Mouse (Mus musculus): Measurements from ENCODE around the gene Nrp2. TPM values are rescaled to one million over a fixed set of nuclear protein-coding genes. Genes with fewer than 3 reads are reported as not detected.

Nrp2 gene
- 10 to 100 TPM; 23.2 to 24.0 TPM for total RNA-seq (2021)
- long read RNA-seq, experiment 1, full-length matches to known transcripts = 9 of 15 reads
- long read RNA-seq, experiment 1, partial matches to known transcripts = 1 of 15 reads
- long read RNA-seq, experiment 1, other reads (novel, unspliced or antisense) = 5 of 15 reads
- long read RNA-seq, experiment 2, full-length matches to known transcripts = 9 of 12 reads
- long read RNA-seq, experiment 2, partial matches to known transcripts = 0 of 12 reads
- long read RNA-seq, experiment 2, other reads (novel, unspliced or antisense) = 3 of 12 reads

DNA sequence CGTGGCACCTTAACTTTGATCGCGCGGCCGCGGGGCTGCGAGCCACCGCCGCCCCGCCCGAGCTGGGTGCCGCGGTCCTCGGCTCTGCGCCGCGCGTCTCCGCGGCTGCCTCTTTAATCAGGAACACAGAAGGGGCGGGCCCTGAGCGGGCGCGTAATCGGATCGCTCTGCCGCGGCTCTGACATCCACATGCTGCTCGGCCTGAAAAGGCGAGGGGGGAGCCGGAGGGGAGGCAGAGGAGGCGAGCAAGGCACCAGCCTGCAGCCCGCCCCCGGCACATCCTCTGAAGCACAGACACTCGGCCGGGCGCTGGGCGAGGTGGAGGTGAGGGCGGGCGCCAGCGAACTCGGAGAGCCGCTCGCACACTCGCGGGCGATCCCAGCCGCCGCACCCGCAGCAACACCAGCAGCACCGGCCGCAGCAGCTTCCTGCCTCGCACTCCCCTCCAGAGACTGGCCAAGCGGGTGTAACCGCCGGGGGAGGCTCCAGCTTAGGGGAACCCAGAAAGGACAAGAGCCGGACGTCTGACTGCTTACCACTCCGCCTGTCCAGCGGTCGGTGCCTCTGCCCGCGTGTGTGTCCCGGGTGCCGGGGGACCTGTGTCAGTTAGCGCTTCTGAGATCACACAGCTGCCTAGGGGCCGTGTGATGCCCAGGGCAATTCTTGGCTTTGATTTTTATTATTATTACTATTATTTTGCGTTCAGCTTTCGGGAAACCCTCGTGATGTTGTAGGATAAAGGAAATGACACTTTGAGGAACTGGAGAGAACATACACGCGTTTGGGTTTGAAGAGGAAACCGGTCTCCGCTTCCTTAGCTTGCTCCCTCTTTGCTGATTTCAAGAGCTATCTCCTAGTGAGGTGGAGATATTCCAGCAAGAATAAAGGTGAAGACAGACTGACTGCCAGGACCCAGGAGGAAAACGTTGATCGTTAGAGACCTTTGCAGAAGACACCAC is at the start of gene Nrp2:
TSS of gene Nrp2 (plus strand) at position 128 of the 959 bp plus-strand sequence.
- DNase-seq (ENCODE audit: low spot score in 2 of 2) = peak; percentile 50 to 75

DNA sequence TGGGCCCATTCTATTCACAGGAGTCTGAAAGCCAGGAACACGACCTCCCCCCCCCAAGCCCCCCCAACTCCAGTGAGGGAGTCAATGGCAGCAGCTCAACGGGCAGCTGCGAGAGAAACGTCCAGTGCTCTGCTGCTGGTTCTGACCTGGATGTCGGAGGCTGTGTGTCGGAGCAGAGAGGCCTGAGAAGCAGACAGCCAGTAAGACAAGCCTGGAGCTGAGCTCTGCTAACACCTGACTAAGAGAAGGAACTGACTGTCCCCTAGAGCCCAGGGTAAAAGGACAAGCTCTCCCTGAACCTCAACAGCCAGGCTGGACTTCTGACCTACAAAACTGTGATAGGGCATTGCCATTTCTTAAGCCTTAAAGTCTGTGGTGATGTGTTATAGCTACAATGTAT is 48.6 kb upstream of the Nrp2 start:
- DNase-seq (ENCODE audit: low spot score in 2 of 2) = no peak

DNA sequence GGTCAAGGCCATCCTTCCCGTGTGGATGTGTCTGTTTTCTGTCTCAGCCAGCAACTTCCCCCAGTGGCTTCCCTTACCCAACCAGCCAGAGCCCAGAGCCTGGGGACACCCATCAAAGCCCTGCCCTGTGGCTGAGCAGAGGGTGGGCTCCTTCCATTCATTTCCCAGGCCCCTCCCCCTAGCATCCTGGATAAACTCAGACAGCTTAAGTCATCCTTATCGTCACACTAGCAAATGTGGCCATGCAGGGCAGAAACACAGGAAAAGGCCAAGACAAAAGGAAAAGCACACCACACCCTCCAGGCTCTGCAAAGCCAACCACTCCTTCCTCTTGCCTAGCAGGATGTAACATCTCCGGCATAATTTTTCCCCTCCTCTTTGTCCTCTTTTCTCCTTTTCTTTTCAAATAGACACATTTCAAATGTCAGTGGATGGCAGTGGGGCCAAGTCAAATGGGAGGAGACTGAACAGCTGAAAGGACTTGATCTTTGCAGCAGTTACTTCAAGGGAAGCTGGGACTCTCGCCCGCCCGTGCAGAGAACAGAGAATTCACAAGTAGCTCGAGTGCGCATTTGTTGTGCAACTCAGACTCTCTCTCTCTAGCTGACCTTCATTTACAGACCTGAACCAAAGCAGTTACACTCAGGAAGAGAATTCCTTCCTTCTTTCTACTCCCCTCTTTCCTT is 38.0 kb upstream of the Nrp2 start:
- DNase-seq (ENCODE audit: low spot score in 2 of 2) = no peak

DNA sequence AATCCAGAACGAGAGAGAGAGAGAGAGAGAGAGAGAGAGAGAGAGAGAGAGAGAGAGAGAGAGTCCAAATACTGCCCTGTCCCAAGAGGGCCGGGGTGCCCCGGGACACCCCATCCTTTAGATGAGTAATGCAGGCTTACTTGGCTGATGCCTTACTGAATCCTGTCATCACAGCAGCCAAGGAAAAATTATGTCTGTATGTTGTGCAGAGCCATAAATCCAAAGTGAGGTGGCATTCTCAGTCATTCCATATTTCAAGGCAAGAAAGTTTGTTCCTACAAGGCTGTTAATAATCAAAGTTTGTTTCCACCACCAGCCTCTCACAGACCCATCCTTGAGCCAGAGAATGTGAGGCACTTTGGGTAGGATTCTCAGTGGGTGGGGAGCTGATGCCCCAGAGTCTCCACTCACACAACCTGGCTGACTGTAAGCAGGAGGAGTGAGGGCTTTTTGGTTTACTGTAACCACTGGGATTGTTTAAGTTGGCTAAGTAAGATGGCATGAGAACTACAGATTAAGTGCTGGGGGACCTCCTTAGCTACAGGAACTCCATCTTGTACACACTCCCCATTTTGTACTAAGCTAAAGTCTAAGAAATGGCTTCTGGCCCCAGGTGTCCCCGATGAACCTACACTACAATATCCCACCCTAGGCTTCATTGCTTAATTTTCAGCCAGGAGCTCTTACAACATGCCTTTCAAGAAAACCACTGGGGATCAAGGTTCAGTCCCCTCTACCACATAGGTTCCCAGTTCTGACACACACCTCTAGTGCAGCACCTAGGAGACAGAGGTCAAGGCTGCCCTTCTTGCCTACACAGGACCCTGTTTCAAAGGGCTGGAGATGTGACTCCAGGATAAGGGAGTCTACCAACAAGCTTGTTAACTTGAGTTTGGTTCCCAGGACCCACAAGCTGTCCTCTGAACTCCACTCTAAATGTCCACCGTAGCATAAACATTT is 37.0 kb upstream of the Nrp2 start:
- DNase-seq (ENCODE audit: low spot score in 2 of 2) = no peak

DNA sequence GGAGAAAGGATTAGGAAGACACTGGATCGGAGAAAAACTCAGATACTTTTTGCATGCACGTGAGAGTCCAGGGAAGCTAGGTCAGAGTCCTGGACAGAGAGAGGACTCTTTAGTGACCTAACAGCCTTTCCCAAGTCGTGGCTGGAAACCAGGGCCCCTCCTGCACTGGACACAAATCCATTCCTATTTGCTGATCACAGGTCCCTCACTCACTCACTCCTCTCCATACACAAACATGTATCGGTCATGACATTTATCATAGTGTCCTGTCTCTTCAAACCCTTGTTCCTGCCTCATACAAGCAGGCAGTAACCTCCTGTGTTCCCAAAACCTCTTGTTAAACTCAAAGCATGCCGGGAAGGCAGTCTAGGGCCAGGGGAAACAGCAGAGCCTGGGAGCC is 36.3 kb upstream of the Nrp2 start:
- DNase-seq (ENCODE audit: low spot score in 2 of 2) = no peak

DNA sequence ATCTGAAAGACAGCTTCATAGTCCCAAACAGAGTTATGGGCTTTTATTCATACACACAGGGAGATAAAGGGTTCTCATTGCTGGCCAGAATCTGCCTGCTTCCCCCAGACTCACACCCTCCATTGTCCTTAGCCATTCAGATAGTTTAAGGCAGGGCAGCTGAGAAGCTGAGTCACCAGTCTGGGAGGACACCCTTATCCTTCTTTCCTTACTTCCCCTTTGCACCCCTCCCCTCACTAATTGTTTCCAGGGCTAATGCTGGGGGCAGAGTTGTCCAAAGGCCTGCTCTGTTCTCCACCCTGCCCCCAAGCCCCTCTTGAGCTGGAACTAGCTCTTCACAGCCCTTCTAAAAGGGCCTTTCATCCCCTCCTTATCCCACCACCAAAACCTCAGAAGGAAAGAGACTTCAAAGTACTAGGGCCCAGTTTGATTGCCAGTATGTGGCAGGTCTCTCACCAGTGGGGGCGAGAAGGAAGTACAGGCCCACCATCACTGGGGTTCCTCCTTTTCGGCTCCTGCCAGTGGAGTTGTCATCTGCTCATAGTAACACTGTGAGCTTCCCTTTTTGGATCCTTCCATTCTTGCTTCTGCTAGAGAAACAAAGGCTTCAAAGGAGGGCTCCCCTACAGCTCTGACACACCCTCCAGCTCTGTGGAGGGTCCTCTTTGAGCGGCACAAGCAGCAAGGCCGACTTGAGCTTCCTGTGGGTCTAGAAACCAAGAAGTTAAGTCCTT is 24.3 kb upstream of the Nrp2 start:
- no peak for DNase-seq (ENCODE audit: low spot score in 2 of 2)

DNA sequence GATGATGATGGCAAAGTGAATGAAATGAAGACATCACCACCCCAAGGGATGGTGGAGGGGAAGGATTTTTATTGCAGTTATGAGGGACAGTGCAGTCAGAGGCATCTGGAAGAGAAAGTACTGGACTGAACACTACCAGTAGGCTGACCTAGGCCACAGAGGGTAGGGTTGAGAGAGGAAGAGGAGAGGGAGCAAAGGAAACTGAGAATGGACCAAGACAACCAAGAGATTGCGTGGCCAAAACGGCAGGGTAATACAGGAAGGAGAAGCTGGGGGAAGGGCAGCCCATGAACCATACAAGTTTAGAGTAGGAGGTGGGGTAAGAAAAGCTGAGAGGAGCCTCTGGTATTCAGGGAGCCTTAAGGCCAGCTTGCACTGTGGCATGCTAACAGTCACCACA is 23.6 kb upstream of the Nrp2 start:
- DNase-seq (ENCODE audit: low spot score in 2 of 2) = no peak

DNA sequence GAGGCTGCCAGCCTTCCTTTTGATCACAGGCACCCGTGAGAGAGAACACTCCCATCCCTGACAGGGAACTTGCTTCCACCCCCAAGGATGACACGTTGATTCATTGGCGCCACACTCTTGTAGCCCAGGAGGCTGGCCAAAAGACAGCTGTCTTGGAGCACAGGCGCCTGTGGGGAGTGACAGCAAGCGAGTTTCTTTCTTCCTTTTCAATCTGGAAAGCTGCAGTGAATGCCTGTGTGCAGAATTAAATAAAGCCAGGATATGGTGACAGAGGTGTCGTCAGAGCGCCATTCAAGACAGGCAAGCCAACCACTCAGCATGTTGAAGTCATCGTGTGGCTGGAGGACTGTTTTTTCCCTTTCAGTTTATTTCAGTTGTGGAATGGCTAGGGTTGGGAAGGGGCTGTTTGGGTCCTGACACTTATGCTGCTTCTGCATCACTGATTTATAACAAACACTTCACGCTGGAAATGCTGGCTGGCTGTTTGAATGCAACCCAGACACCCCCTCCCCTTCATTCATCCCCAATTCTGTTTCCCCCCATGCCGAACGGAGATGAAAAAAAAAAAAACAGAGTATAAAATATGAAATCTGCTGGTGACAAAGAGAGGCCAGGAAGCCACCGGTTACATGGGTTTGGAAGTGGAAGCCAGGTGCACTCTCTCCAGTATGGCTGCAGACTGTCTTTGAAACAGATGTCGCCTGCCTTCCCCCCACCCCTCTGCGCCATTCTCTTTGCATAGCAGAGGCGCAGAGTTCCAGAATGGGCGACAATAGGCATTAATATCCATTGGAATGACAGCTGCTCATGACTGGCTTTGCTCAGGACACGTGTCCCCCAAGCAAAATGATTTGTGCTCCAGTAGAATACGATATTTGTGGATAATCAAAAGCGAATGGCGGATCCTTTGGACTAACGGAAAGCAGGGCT is 20.4 kb upstream of the Nrp2 start:
- DNase-seq (ENCODE audit: low spot score in 2 of 2) = no peak

DNA sequence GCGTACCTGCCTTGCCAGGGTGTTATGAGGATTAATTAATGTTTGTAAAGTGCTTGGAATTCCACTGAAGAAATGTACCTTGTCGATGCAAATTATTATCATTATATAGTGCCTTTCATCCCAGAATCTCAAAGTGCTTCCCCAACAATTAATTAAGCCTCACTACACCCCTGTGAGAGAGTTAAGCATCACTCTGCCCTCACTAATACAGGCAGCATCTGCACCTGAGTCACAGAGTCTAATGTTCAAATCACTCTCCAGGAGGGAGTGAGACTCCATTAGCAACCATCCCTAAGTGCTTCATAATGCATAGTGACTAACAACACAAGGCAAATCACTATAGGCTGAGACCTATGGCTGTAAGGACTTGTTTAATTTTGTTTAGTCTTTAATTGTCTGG is 19.6 kb upstream of the Nrp2 start:
- DNase-seq (ENCODE audit: low spot score in 2 of 2) = no peak

DNA sequence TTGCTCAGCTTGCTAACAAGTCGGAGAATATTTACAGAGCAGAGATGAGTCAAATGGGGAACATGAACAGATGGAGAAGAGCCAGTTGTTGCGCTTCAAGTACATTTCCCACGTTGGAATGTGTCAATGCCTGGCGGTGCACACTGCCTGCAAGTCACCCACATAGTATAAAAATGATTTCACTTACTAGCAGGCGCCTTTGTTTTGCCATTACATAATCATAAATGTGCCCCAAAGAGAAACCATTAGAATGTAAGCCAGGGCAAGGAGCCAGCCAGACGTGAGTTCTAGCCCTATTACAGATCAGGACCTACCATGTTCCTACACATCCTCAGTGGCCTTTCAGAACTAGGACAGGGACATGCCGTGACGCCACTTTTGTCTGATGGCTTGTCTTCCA is 15.6 kb upstream of the Nrp2 start:
- DNase-seq (ENCODE audit: low spot score in 2 of 2) = no peak

DNA sequence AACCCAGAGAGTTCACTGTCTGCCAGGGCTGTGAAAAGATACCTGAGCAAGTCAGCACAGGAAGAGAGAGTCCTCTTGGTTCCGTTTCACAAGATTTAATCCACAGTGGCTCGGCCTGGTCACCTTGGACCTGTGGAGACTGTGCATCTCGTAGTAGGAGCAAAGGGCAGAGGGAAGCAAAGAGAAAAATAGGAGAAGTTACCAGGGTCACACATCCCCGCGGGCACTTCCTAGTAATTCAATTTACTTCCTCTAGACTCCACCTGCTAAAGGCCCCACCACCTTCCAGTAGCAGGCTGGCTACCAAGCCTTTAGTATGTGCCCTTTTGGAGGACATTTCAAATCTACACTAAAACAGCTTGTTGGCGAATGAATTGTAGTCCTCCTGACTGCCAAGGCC is 11.9 kb upstream of the Nrp2 start:
- no peak for DNase-seq (ENCODE audit: low spot score in 2 of 2)

DNA sequence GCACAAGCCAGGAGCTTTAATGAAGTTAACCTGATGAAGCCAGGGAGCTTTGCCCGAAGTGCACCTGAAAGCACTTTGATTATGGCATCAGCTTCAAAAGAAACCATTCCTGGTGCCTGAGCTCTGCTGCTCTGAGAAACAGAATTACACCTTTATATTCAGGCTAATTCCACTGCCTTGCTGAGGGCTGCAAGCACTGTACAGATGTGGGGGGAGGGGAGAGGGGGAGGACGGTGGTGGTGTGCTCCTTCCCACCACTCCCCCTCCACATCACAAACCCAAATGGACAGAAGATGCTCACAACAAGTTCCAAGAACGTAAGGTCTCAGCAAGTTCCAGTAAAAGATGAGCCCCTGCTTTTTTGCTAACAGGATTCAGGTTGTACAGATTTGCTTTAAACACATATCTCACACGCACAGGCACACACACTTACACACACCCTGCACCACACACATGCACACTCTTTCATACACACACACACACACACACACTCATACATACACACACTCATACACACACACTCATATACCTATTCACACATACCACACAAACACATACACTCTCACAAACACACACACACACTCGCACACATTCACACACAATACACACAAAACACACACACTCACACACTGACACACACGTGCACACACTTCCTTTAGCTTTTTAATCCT is 6.6 kb upstream of the Nrp2 start:
- no peak for DNase-seq (ENCODE audit: low spot score in 2 of 2)

DNA sequence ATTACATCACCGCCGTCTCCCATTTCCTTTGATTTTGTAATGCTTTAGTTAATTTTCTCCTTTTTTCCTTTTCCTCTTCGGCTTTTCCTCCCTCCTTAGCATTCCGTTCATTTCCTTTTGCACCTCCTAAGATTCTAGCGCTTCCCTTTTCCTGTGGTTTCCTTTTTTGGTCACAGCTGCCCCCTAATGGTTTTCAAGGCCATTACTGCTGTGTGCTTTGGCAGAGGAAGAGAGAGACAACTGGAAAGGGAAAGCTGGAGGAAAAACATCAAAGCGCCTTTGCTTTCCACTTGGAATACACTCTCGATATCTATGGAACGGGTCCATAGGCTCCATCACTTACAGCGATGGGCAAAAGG is 6.1 kb upstream of the Nrp2 start:
- DNase-seq (ENCODE audit: low spot score in 2 of 2) = no peak

DNA sequence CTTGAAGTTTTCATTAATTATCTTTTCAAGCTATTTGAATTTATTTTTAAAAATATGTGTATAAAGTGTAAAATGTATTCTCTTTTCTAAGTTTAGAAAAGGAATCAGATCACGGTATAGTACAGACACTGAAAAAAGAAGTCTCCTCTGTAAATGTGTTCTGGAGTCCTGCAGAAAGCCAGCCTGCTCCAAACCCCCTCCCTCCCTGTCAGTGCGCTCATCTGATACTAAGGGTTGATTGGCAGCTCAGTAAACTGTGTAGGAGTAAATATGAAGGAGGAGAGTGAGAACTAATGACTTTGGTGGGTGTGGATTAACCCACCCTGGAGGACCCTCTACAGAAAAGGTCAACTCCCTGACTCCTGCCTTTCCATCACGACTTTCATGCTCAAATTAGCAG is 5.7 kb upstream of the Nrp2 start:
- DNase-seq (ENCODE audit: low spot score in 2 of 2) = no peak

DNA sequence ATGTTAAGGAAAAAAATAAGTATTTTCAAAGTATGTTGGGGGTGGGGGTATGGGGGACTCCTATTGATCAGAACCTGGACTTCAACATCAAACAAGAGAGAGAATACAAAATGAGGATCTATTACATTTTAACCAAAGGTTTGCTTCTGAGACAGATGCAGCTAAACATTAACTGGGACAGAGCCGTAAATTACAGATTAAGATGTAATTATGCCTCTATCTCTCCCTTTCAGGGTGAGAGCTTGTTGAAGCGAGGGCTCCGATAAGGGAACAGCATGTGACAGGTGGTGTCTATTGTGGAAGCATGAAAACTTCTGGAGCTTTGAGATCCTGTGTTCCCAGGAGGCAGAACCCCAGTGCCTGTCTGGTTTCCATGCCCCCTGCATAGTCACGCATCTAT is 3.3 kb upstream of the Nrp2 start:
- DNase-seq (ENCODE audit: low spot score in 2 of 2) = no peak

DNA sequence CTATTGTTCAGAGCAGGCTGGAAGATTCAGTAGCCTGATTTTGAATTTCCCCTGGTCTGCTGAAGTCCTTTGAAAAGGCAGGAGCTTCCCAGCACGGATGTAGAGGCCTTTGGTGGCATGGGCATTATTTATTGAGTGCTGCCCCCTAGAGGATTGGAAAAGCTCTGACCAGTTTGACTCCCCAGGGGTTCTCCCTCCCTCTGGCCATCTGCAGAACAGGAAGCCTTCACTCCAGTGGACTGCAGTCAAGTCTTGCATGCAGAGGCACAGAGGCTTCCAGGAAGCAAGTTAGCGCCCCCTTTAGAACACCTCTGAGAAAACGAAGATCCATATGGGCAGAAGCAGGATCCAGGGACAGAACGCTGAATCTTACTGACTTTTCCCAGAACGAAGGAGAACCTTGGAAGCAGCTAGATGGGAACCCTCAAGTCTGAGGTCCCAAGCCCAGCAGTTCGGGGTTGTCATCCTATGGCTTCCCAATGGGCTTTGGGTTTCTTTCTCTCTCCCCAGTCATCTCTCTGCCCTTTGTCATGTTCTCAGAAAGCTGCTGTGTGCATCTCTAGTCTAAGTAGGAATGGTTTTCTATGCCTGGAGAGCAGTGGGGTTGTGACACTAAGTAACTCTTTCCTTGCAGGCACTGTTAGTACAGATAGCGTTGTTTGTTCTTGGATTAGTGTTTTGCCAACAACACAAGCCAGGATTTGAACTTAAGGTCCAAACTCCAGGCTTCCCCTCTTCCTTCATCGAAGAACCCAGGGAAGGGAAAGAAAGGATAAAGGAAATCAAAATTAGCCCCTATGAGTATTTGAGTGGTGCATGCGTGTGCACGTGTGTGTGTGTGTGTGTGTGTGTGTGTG is 1.8 kb upstream of the Nrp2 start:
- peak in 1 of 2 experiments; percentile 75 for DNase-seq (ENCODE audit: low spot score in 2 of 2)

DNA sequence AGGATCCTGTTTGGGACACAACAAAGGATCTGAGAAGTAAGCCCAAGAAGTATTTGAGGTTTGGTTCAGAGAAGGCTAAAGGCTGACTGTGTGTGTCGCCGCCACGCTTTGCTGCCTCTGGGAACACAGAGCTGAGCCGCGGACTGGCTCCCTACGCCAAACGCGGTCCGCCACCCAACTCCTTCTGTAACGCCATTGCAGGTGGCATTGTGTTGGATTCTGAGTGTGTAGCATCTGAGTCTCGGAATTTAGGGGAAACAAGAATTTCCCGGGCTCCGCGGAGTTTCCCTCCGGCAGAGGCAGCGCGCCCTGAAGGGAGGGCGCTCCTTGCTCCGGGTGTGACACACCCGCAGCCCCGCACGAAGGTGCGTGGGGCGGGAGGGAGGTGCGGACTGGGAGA is 342 bp upstream of the Nrp2 start:
- no peak for DNase-seq (ENCODE audit: low spot score in 2 of 2)

Measured in gastrocnemius, postnatal 4 days (tissue).